Mouse (Mus musculus) limb, embryonic 15.5 days (tissue): ENCODE measurements at regions not wholly inside any gene's neighbourhood (a gene's known extent, or its start where the extent isn't known, plus 50 kb on each side); places are given as distances from the start of the nearest gene placed in this dataset.

Experiments used
- ATAC-seq: fragments of 200-750 bp; cut with Nextera tagmentation; 2 replicates; pipeline ENCODE4 v1.8.0; 2017; ENCODE audit warnings: low read depth, moderate TSS enrichment; ENCODE audit not compliant: insufficient number of reproducible peaks, low FRiP score, low TSS enrichment
- H3K27ac ChIP-seq: fragments of 300-500 bp; sonication (generic); 2 replicates; pipeline ENCODE4 v1.5.1; 2015; ENCODE audit warnings: moderate library complexity, mild to moderate bottlenecking, inconsistent platforms
- H3K27me3 ChIP-seq: fragments of 300-500 bp; sonication (generic); 2 replicates; pipeline ENCODE4 v1.6.1; 2015; ENCODE audit warnings: inconsistent platforms
- H3K36me3 ChIP-seq: fragments of 300-500 bp; sonication (generic); 2 replicates; pipeline ENCODE4 v1.6.1; 2015; ENCODE audit warnings: inconsistent platforms
- H3K4me1 ChIP-seq: fragments of 300-500 bp; sonication (generic); 2 replicates; pipeline ENCODE4 v1.6.1; 2015; ENCODE audit warnings: inconsistent platforms
- H3K4me2 ChIP-seq: fragments of 300-500 bp; sonication (generic); 2 replicates; pipeline ENCODE4 v1.6.1; 2015; ENCODE audit warnings: mild to moderate bottlenecking, inconsistent platforms
- H3K4me3 ChIP-seq: fragments of 300-500 bp; sonication (generic); 2 replicates; pipeline ENCODE4 v1.5.1; 2015; ENCODE audit warnings: mild to moderate bottlenecking, inconsistent platforms
- H3K9ac ChIP-seq: fragments of 300-500 bp; sonication (generic); 2 replicates; pipeline ENCODE4 v1.6.1; 2015; ENCODE audit warnings: inconsistent platforms
- H3K9me3 ChIP-seq: fragments of 300-500 bp; sonication (generic); 2 replicates; pipeline ENCODE4 v1.6.1; 2016; ENCODE audit warnings: inconsistent platforms
- WGBS: fragments of 180-500 bp; shearing (Covaris S2); methylation state at CpG from one replicate; pipeline ENCODE4 v1.1.7; 2015; 5-methylcytosine and 5-hydroxymethylcytosine counted together

DNA sequence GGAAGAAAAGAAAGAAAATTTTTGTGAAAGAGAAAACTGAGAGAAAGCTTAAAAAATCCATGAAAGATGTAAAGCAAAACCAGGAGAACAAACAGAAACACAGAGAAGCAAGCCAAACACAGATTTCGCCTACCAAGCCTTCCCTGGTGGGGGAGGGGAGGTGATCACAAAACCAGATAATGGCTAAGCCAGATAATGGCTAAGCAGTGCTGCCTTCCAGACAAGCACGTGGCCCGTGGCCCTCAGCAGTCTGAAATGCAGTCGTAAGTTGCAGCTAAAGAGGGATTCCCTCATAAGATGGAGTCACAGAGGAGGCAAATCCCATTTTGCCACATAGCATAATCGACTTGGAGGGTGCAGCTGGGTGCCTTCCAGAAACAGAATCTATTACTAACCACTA lies 179.0 kb upstream of the Car8 start:
- WGBS: 40% methylated on average over 5 of the region's 5 CpGs
- H3K4me2 ChIP-seq: no peak overlapping the region

DNA sequence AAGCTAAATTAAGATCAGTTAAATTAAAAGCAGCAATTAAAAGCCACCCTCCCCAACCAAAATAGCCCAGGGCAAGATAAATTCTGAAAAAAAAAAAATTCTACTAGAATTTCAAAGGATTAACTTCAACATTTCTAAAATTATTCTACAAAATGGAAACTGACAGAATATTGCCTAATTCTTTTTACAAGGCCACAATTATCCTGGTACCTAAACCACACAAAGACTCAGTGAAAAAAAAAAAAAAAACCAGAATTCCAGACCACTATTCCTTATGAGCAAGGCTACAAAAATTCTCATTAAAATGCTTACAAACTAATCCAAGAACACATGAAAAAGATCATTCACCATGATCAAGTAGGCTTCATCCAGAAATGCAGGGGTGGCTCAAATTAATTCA lies 174.5 kb upstream of the Car8 start:
- Histone ChIP-seq H3K27ac (no peak overlapping the region), H3K4me2 (no peak overlapping the region), H3K4me1 (no peaks in the 10 kb centered on the region), H3K36me3 (no peaks in the 10 kb centered on the region), H3K9ac (no peak overlapping the region), H3K9me3 (no peaks in the 10 kb centered on the region), H3K27me3 (no peaks in the 10 kb centered on the region), H3K4me3 (no peak overlapping the region)
- no peak for ATAC-seq

More for the DNA sequence above, 179.0 kb upstream of the Car8 start:
- H3K9ac ChIP-seq: no peak overlapping the region
- H3K4me1 ChIP-seq: no peaks in the 10 kb centered on the region
- H3K9me3 ChIP-seq: no peaks in the 10 kb centered on the region
- no peaks in the 10 kb centered on the region for H3K36me3 ChIP-seq
- no peak for ATAC-seq
- H3K27me3 ChIP-seq: no peaks in the 10 kb centered on the region
- no peak overlapping the region for H3K4me3 ChIP-seq
- no peak overlapping the region for H3K27ac ChIP-seq

DNA sequence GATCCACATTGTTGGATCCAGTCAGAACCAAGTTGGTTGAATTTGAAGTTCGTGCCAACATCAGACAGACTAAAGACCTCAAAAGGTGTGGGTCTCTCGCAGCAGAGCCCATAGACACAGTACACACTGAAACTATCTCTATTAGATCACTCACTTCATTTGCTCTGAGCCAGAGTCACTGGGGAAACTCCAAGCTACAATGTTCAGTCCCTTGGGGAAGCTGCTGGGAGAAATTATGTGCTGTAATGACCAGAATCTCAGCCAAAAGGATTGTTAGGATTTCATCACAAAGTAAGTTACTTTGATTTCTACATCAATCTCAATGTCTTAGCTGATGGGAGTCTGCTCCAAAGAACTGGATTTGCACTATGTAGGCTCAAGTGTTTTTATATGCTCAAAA lies 161.2 kb upstream of the Car8 start:
- H3K9ac ChIP-seq: no peak overlapping the region
- H3K4me1 ChIP-seq: no peaks in the 10 kb centered on the region
- ATAC-seq: no peak
- H3K4me2 ChIP-seq: no peak overlapping the region
- no peaks in the 10 kb centered on the region for H3K9me3 ChIP-seq
- H3K4me3 ChIP-seq: no peak overlapping the region
- H3K36me3 ChIP-seq: no peaks in the 10 kb centered on the region
- WGBS: 84% methylated on average over 2 of the region's 2 CpGs
- H3K27me3 ChIP-seq: no peaks in the 10 kb centered on the region
- H3K27ac ChIP-seq: no peak overlapping the region

- H3K36me3 ChIP-seq: no peaks in the 10 kb centered on the region
- H3K4me1 ChIP-seq: no peaks in the 10 kb centered on the region
- H3K27ac ChIP-seq: no peak overlapping the region
- no peaks in the 10 kb centered on the region for H3K9me3 ChIP-seq
- no peak for ATAC-seq
- no peak overlapping the region for H3K4me2 ChIP-seq
- H3K27me3 ChIP-seq: no peaks in the 10 kb centered on the region
- no peak overlapping the region for H3K9ac ChIP-seq
- 67% methylated on average over 1 of the region's 1 CpGs for WGBS
- H3K4me3 ChIP-seq: no peak overlapping the region
Observed at GRCm38 (mm10) chr4:8399430-8399829, 160.6 kb upstream of the Car8 start.

DNA sequence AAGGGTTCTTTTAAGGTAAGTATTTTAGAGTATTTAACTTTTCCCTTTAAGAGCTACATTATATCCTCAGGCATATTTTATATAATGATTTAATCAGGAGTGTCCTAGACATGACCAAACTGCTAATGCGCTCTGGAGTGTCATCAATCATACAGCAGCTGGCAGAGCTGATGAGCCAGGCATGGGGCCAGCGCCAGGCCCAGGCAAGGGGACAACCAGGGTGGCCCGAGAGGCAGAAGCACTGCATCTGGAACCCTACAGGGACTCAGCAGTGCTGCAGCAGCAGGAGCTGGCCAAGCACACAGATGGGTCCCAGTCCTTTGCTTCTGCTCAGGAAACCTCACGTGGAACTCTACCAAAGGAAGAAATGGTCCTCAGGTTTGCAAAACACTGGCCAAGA lies 160.1 kb upstream of the Car8 start:
- H3K36me3 ChIP-seq: no peaks in the 10 kb centered on the region
- no peak overlapping the region for H3K9ac ChIP-seq
- no peak for ATAC-seq
- no peak overlapping the region for H3K4me3 ChIP-seq
- 62% methylated on average over 4 of the region's 4 CpGs for WGBS
- no peaks in the 10 kb centered on the region for H3K27me3 ChIP-seq
- H3K27ac ChIP-seq: no peak overlapping the region
- H3K4me1 ChIP-seq: no peaks in the 10 kb centered on the region
- no peak overlapping the region for H3K4me2 ChIP-seq
- no peaks in the 10 kb centered on the region for H3K9me3 ChIP-seq

DNA sequence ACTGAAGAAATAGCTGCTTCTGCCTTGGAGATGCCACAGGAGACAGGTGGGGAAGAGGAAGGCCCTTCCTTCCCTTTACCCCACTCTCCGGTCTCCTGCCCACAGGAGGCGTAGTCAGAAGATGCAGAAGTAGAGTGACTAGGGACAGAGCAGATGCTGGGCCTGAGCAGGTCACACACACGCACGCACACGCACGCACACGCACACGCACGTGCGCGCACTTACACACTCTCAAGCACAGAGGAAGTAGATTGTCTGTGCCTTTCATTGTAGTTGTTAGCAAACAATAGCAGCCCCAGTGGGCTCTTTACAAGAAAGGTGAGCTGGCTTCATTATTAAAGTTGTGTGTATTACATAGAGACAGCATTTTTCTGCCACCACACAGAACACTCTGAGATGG lies 144.3 kb upstream of the Car8 start:
- Histone ChIP-seq H3K9ac (no peak overlapping the region), H3K9me3 (no peaks in the 10 kb centered on the region), H3K27me3 (peaks cover 2% of the 10 kb centered on the region; the same call in 1 of the 2 replicates), H3K4me2 (no peak overlapping the region), H3K4me3 (no peak overlapping the region), H3K4me1 (no peaks in the 10 kb centered on the region), H3K36me3 (no peaks in the 10 kb centered on the region), H3K27ac (no peak overlapping the region)
- no peak for ATAC-seq
- 95% methylated on average over 11 of the region's 11 CpGs for WGBS

DNA sequence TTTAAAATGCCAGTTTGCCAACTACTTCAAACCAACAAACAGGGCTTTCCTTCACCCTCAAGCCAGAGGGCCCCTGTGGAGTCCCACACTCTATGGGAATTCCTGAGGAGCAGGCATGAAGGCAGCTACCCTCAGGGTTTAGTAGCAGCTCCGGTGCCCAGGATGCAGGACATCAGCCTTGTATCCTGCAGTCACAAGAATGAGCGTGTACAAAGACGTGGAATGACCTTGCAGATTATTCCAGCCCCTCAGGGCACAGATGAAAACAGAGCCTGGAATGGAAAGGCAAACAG lies 143.2 kb upstream of the Car8 start:
- H3K4me2 ChIP-seq: no peak overlapping the region
- H3K36me3 ChIP-seq: no peaks in the 10 kb centered on the region
- no peak overlapping the region for H3K9ac ChIP-seq
- 52% methylated on average over 3 of the region's 3 CpGs for WGBS
- H3K27ac ChIP-seq: no peak overlapping the region
- no peak overlapping the region for H3K4me3 ChIP-seq
- H3K4me1 ChIP-seq: no peaks in the 10 kb centered on the region
- H3K27me3 ChIP-seq: peaks cover 2% of the 10 kb centered on the region; the same call in 1 of the 2 replicates
- no peaks in the 10 kb centered on the region for H3K9me3 ChIP-seq
- no peak for ATAC-seq

GRCm38 (mm10) chr4:8381408-8382124 lies 142.7 kb upstream of the Car8 start:
- H3K9me3 ChIP-seq: no peaks in the 10 kb centered on the region
- H3K4me2 ChIP-seq: no peak overlapping the region
- no peak for ATAC-seq
- H3K27me3 ChIP-seq: peaks cover 2% of the 10 kb centered on the region; the same call in 1 of the 2 replicates
- H3K27ac ChIP-seq: no peak overlapping the region
- WGBS: 36% methylated on average over 13 of the region's 13 CpGs
- no peak overlapping the region for H3K9ac ChIP-seq
- no peaks in the 10 kb centered on the region for H3K36me3 ChIP-seq
- H3K4me1 ChIP-seq: no peaks in the 10 kb centered on the region
- no peak overlapping the region for H3K4me3 ChIP-seq

- no peak overlapping the region for H3K4me2 ChIP-seq
- WGBS: 49% methylated on average over 5 of the region's 5 CpGs
- no peaks in the 10 kb centered on the region for H3K36me3 ChIP-seq
- no peak overlapping the region for H3K27ac ChIP-seq
- ATAC-seq: 0 out of 2 replicates have a peak, but pooled peaks have one; percentile 38
- no peaks in the 10 kb centered on the region for H3K4me1 ChIP-seq
- H3K27me3 ChIP-seq: peaks cover 2% of the 10 kb centered on the region; the same call in 1 of the 2 replicates
- no peak overlapping the region for H3K4me3 ChIP-seq
- no peak overlapping the region for H3K9ac ChIP-seq
- no peaks in the 10 kb centered on the region for H3K9me3 ChIP-seq
Observed at GRCm38 (mm10) chr4:8380711-8381338, 142.0 kb upstream of the Car8 start.

DNA sequence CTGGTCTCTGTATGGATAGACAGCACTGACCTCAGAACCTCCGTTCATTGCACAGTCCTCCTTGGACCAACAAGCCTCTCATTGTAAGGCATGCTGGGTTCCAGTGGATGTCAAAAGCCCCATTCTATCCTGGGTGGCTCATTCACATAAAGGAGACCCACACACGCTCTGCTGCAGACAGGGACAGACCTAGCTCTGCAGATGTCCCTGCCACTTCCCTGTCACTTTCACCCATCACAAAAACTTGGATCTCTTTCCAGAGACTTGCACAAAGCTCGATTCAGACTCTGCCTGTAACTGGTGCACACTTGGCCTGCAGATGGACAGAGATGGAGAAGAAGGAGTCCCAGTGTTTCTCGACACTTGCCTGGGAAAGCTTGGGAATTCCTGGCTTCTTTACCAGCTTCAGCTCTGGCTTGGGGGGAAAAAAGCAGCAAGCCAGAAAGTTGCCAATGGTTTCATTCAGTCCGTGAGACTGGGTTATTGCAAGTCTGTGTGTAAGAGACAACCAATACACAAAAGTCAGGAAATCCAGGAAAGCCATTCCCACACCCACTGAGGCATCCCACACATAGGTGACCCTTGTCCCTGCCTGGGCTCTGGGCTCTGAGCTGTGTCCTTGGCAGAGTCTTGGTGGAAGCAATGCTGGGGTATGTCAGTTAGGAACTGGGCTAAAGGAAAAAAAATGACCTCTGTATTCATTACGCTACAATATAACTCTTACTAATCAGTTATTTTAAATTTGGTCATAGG lies 136.1 kb upstream of the Car8 start:
- no peaks in the 10 kb centered on the region for H3K9me3 ChIP-seq
- H3K27ac ChIP-seq: 0 out of 2 replicates have a peak overlapping the region, but pooled peaks have one; percentile 34
- no peaks in the 10 kb centered on the region for H3K27me3 ChIP-seq
- H3K4me2 ChIP-seq: no peak overlapping the region
- no peak overlapping the region for H3K9ac ChIP-seq
- peak; percentile 49; the same call in 1 of the 2 replicates for ATAC-seq
- 60% methylated on average over 6 of the region's 6 CpGs for WGBS
- H3K4me3 ChIP-seq: no peak overlapping the region
- H3K4me1 ChIP-seq: no peaks in the 10 kb centered on the region
- no peaks in the 10 kb centered on the region for H3K36me3 ChIP-seq

DNA sequence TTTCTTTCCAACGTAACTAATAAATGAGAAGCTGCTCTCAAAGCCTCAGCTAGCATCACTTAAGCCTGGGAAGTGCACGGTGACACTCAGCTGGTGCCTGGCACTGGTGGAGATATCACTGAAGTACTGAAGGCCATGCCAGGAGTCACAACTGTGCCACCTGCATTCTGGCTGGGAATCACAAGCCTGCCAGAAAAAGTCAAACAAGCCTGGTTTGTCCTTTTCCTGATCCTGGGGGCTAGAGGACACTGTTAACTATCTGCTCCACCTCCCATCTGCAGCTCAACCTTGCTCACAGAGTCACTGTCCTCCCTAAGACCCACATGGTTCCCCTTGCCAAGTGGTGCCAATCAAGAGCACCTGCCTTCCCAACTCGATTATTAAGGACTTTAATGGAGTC lies 135.2 kb upstream of the Car8 start:
- ATAC-seq: no peak
- H3K4me2 ChIP-seq: no peak overlapping the region
- no peaks in the 10 kb centered on the region for H3K27me3 ChIP-seq
- H3K4me1 ChIP-seq: no peaks in the 10 kb centered on the region
- no peak overlapping the region for H3K27ac ChIP-seq
- H3K9ac ChIP-seq: no peak overlapping the region
- no peak overlapping the region for H3K4me3 ChIP-seq
- 75% methylated on average over 3 of the region's 3 CpGs for WGBS
- H3K36me3 ChIP-seq: no peaks in the 10 kb centered on the region
- no peaks in the 10 kb centered on the region for H3K9me3 ChIP-seq

DNA sequence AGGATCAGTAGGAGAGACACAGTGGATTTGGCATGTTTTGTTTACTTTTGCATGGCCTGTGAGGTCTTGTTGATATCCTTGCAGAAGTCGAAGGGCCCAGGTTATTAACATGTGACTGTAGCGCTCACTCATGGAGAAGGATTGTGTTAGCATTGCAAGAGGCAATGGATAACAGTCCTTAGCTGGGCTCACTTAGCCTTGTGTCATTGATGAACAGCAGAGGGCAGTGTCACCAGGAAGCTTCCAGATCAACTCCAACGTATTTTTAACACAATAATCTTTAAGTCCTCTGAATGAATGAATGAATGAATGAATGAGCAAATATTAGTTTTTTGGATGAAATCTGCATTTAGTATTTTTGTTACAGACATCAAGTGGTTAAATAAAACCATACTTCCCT lies 133.2 kb upstream of the Car8 start:
- Histone ChIP-seq H3K9ac (no peak overlapping the region), H3K9me3 (no peaks in the 10 kb centered on the region), H3K36me3 (no peaks in the 10 kb centered on the region), H3K27ac (no peak overlapping the region), H3K4me1 (0 out of 2 replicates have a peak, but pooled peaks cover 2% of the 10 kb centered on the region), H3K4me2 (no peak overlapping the region), H3K4me3 (no peak overlapping the region), H3K27me3 (peaks cover 3% of the 10 kb centered on the region; the same call in 1 of the 2 replicates)
- ATAC-seq: no peak
- WGBS: 69% methylated on average over 3 of the region's 3 CpGs
